Mouse (Mus musculus) liver, embryonic 11.5 days (tissue): ENCODE measurements at regions not wholly inside any gene's neighbourhood (a gene's known extent, or its start where the extent isn't known, plus 50 kb on each side); places are given as distances from the start of the nearest gene placed in this dataset.

Source experiments
- ATAC-seq: fragments of 200-750 bp; cut with Nextera tagmentation; replicated peaks from 2 replicates; pipeline ENCODE4 v1.8.0; 2017; ENCODE audit warnings: moderate number of reproducible peaks, mild to moderate bottlenecking, moderate TSS enrichment, moderate library complexity; ENCODE audit not compliant: low FRiP score
- DNase-seq: peaks from one replicate; pipeline ENCODE4 v3.0.0-alpha.2; 2017; ENCODE audit warnings: low spot score
- H3K27ac ChIP-seq: fragments of 300-500 bp; sonication (generic); 2 replicates; pipeline ENCODE4 v1.5.1; 2014; ENCODE audit warnings: mild to moderate bottlenecking, low read depth, low read length, control low read depth
- H3K27me3 ChIP-seq: fragments of 300-500 bp; sonication (generic); replicated peaks from 2 replicates; pipeline ENCODE4 v1.6.1; 2014; ENCODE audit warnings: low read length, mixed read lengths; ENCODE audit not compliant: control insufficient read depth, insufficient read depth
- H3K36me3 ChIP-seq: fragments of 300-500 bp; sonication (generic); 2 replicates; pipeline ENCODE4 v1.6.1; 2014; ENCODE audit warnings: mild to moderate bottlenecking, low read length, moderate library complexity, mixed read lengths; ENCODE audit not compliant: control insufficient read depth, insufficient read depth
- H3K4me1 ChIP-seq: fragments of 300-500 bp; sonication (generic); replicated peaks from 2 replicates; pipeline ENCODE4 v1.6.1; 2014; ENCODE audit warnings: low read length, mixed read lengths; ENCODE audit not compliant: control insufficient read depth, insufficient read depth
- H3K4me2 ChIP-seq: fragments of 300-500 bp; sonication (generic); 2 replicates; pipeline ENCODE4 v1.6.1; 2014; ENCODE audit warnings: mild to moderate bottlenecking, control low read depth, moderate library complexity
- H3K4me3 ChIP-seq: fragments of 300-500 bp; sonication (generic); 2 replicates; pipeline ENCODE4 v1.5.1; 2014; ENCODE audit warnings: low read depth, low read length, control low read depth
- H3K9ac ChIP-seq: fragments of 300-500 bp; sonication (generic); 2 replicates; pipeline ENCODE4 v1.6.1; 2014; ENCODE audit warnings: low read depth, low read length, control low read depth
- H3K9me3 ChIP-seq: fragments of 300-500 bp; sonication (generic); 2 replicates; pipeline ENCODE4 v1.6.1; 2016; ENCODE audit warnings: low read length, inconsistent platforms, mixed read lengths; ENCODE audit not compliant: control insufficient read depth
- WGBS: fragments of 180-500 bp; shearing (Covaris S2); extraction: QIAGEN DNeasy Blood & Tissue Kit; methylation state at CpG from one replicate; pipeline ENCODE4 v1.1.7; 2014; 5-methylcytosine and 5-hydroxymethylcytosine counted together

GRCm38 (mm10) chr16:50095858-50096551 is 295.7 kb downstream of the Cd47 start:
- no peaks in the 10 kb centered on the region for H3K9me3 ChIP-seq
- no peak overlapping the region for H3K9ac ChIP-seq
- peak; percentile 97 for ATAC-seq
- no peaks in the 10 kb centered on the region for H3K27me3 ChIP-seq
- H3K4me1 ChIP-seq = peaks cover 9% of the 10 kb centered on the region
- 32% methylated on average over 6 of the region's 6 CpGs for WGBS
- no peak for DNase-seq
- no peak overlapping the region for H3K4me3 ChIP-seq
- no peak overlapping the region for H3K27ac ChIP-seq
- no peaks in the 10 kb centered on the region for H3K36me3 ChIP-seq
- H3K4me2 ChIP-seq = 0 out of 2 replicates have a peak overlapping the region, but pooled peaks have one; percentile 25

- no peak overlapping the region for H3K27ac ChIP-seq
- no peaks in the 10 kb centered on the region for H3K27me3 ChIP-seq
- H3K4me1 ChIP-seq = peaks cover 9% of the 10 kb centered on the region
- H3K9me3 ChIP-seq = no peaks in the 10 kb centered on the region; the same call in 1 of the 2 replicates
- no peak overlapping the region for H3K4me3 ChIP-seq
- no peak overlapping the region for H3K9ac ChIP-seq
- H3K4me2 ChIP-seq = 0 out of 2 replicates have a peak overlapping the region, but pooled peaks have one; percentile 25
- DNase-seq (no peak), ATAC-seq (no peak; the same call in 1 of the 2 replicates)
- WGBS = 35% methylated on average over 2 of the region's 2 CpGs
- no peaks in the 10 kb centered on the region for H3K36me3 ChIP-seq
These were observed 296.2 kb downstream of the Cd47 start for GRCm38 (mm10) chr16:50096563-50096962.

- ATAC-seq (no peak), DNase-seq (no peak)
- 84% methylated on average over 7 of the region's 7 CpGs for WGBS
- no peak overlapping the region for H3K9ac ChIP-seq
- no peak overlapping the region for H3K4me3 ChIP-seq
- H3K27ac ChIP-seq = no peak overlapping the region
- no peaks in the 10 kb centered on the region for H3K27me3 ChIP-seq
- no peaks in the 10 kb centered on the region for H3K36me3 ChIP-seq
- H3K4me2 ChIP-seq = no peak overlapping the region
- H3K4me1 ChIP-seq = no peaks in the 10 kb centered on the region
- H3K9me3 ChIP-seq = no peaks in the 10 kb centered on the region; the same call in 1 of the 2 replicates
These were observed 303.0 kb downstream of the Cd47 start for GRCm38 (mm10) chr16:50103340-50103739.

- no peaks in the 10 kb centered on the region for H3K4me1 ChIP-seq
- WGBS = 92% methylated on average over 7 of the region's 7 CpGs
- no peak for DNase-seq
- ATAC-seq = no peak
- H3K4me2 ChIP-seq = no peak overlapping the region
- no peaks in the 10 kb centered on the region for H3K36me3 ChIP-seq
- no peaks in the 10 kb centered on the region for H3K9me3 ChIP-seq
- H3K27me3 ChIP-seq = no peaks in the 10 kb centered on the region
- H3K9ac ChIP-seq = no peak overlapping the region
- H3K27ac ChIP-seq = no peak overlapping the region
- H3K4me3 ChIP-seq = no peak overlapping the region
These were observed 314.0 kb downstream of the Bbx start for GRCm38 (mm10) chr16:50118150-50118549.

GRCm38 (mm10) chr16:50122460-50122859 is 309.7 kb downstream of the Bbx start:
- ATAC-seq = no peak

GRCm38 (mm10) chr16:50124646-50125045 is 307.5 kb downstream of the Bbx start:
- Histone ChIP-seq H3K4me2 (no peak overlapping the region), H3K27me3 (no peaks in the 10 kb centered on the region), H3K4me3 (no peak overlapping the region), H3K36me3 (no peaks in the 10 kb centered on the region), H3K9me3 (no peaks in the 10 kb centered on the region), H3K27ac (no peak overlapping the region), H3K4me1 (no peaks in the 10 kb centered on the region), H3K9ac (no peak overlapping the region)
- WGBS = 89% methylated on average over 4 of the region's 4 CpGs
- ATAC-seq (no peak), DNase-seq (no peak)

More at GRCm38 (mm10) chr16:50122460-50122859, 309.7 kb downstream of the Bbx start:
- H3K4me3 ChIP-seq = no peak overlapping the region
- 80% methylated on average over 2 of the region's 2 CpGs for WGBS
- no peaks in the 10 kb centered on the region for H3K27me3 ChIP-seq
- H3K36me3 ChIP-seq = no peaks in the 10 kb centered on the region
- no peak for DNase-seq
- no peaks in the 10 kb centered on the region for H3K9me3 ChIP-seq
- H3K4me1 ChIP-seq = no peaks in the 10 kb centered on the region
- no peak overlapping the region for H3K27ac ChIP-seq
- no peak overlapping the region for H3K9ac ChIP-seq
- no peak overlapping the region for H3K4me2 ChIP-seq

- 66% methylated on average over 5 of the region's 5 CpGs for WGBS
- ATAC-seq (no peak), DNase-seq (no peak)
- Histone ChIP-seq H3K4me3 (no peak overlapping the region), H3K9me3 (no peaks in the 10 kb centered on the region), H3K9ac (no peak overlapping the region), H3K36me3 (no peaks in the 10 kb centered on the region), H3K4me2 (no peak overlapping the region), H3K27me3 (no peaks in the 10 kb centered on the region), H3K4me1 (no peaks in the 10 kb centered on the region), H3K27ac (no peak overlapping the region)
These were observed 306.6 kb downstream of the Bbx start for GRCm38 (mm10) chr16:50125564-50125963.

GRCm38 (mm10) chr16:50131406-50131805 is 300.8 kb downstream of the Bbx start:
- H3K4me2 ChIP-seq = no peak overlapping the region
- DNase-seq = no peak
- no peaks in the 10 kb centered on the region for H3K36me3 ChIP-seq
- no peak overlapping the region for H3K9ac ChIP-seq
- ATAC-seq = no peak
- WGBS = 86% methylated on average over 2 of the region's 2 CpGs
- no peaks in the 10 kb centered on the region for H3K27me3 ChIP-seq
- no peak overlapping the region for H3K4me3 ChIP-seq
- H3K27ac ChIP-seq = no peak overlapping the region
- no peaks in the 10 kb centered on the region for H3K4me1 ChIP-seq
- no peaks in the 10 kb centered on the region; the same call in 1 of the 2 replicates for H3K9me3 ChIP-seq
